Mouse (Mus musculus) cerebellum, adult (tissue): Measurements from ENCODE around the gene Ube2b.

ENCODE experiments used
- ATAC-seq: cut with Nextera tagmentation; 2 replicates; pipeline ENCODE4 v1.9.2; 2017; ENCODE audit warnings: mild to moderate bottlenecking, moderate library complexity, mixed read lengths; ENCODE audit not compliant: insufficient number of reproducible peaks, low FRiP score, low TSS enrichment

Ube2b gene

GRCm38 (mm10) chr11:51968896-51969295 lies 31.7 kb downstream of the Ube2b start:
- no peak for ATAC-seq

- peak; percentile 97 for ATAC-seq
Measured at GRCm38 (mm10) chr11:51967443-51968401, 32.8 kb downstream of the Ube2b start, which contains the start of gene Cdkn2aipnl. Gene Cdkn2aipnl, plus strand, starts transcription at chr11:51967661.

GRCm38 (mm10) chr11:51966651-51967050 lies 33.9 kb downstream of the Ube2b start:
- ATAC-seq: no peak

DNA sequence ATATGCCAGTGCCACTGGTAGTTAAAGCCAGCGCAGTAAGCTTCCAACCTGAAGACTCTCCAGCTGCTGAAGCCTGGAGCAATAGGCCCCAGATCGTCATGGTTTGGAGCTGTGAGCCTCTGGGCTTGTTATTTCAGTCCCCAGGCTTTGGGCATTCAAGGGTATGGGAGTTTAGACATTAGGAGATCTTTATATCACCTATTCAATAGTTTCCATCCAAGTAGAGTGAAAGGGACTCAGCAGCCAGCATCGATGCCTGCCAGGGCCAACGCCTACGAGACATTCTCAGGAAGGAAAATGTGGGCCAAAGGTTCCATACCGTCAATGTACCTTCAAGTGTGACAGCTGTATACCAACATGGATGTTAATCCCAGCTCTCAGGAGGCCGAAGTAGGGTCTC lies 38.3 kb downstream of the Ube2b start:
- ATAC-seq: no peak

GRCm38 (mm10) chr11:51961761-51962160 lies 38.8 kb downstream of the Ube2b start:
- ATAC-seq: no peak

DNA sequence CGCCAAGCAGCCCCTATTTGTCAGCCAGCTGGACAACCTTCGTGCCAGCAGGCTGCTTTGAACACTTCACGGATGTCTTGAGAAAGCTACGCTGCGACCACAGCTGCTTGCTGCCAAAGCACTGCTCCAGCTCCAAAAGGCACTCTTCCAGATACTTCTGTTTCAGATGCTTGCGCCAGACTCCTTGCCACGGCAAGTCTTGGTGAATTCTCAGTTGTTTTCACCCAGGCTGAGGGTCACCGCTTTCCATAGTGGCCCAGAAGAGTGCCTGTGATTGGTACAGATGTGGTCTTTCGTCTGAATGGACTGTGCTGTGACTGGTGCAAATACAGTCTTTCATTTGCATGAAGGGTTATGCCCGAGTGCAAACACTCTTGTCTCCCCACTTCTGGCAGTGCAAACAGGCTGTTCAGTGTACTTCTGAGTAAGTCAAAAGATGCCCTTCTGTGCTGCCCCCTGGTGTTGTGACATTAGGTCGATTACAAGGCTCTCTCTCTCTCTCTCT lies 39.5 kb downstream of the Ube2b start:
- ATAC-seq: no peak

DNA sequence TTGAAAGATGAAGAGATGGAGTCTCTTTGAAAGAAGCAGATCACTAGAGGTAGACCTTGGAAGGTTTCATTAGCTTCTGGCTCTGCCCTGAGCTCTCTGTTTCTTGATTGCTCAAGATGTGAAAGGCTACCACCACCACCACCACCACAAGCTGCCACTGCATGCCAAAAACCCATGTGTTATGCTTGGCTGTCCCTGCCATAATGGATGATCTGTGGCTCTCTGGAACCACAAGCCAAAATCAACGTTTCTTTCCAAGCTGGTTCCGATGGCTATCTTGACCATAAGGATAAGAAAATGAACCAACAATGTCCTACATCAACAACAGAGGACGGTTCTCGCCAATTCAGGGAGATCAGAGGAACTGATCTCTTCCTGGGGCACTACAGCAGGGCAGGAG lies 40.5 kb downstream of the Ube2b start:
- no peak for ATAC-seq

DNA sequence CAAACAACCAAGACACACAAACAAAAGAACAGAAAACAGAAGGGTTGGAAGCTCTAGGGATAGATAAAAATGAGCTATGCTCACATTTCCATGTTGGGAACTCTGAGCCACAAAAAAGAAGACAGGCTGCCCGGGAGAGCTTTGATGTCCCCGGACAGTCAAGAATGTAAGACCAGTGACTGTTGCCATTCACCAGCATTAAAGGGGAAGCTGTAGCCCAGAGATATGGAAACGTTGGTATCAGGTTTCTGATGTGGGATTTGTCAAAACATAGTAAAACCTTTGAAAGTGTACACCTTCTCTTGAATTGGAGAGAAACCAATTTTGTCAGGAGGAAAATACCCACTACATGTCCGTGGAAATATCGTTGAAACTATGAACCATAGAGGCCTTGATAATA lies 41.1 kb downstream of the Ube2b start:
- ATAC-seq: no peak

GRCm38 (mm10) chr11:51957760-51958159 lies 42.8 kb downstream of the Ube2b start:
- no peak for ATAC-seq

DNA sequence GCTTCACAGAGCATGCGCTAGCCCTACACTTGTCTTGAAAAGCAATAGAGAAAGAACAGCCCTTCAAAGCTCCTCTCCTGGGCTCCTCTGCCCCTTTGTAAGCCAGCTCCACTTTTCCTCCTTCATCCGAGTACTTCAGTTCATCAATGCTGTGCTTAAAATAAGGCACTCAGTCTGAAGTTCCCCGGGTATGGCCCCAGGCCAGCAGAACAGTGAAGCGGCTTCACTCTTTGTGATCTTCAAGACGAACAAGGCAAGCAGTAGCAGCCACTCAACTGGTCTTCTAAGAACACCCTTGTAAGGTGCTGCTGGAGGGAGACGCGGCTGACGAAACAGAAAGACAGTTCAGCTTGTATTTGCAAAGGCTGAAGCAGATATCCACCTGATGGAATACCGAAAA lies 44.5 kb downstream of the Ube2b start:
- no peak for ATAC-seq

DNA sequence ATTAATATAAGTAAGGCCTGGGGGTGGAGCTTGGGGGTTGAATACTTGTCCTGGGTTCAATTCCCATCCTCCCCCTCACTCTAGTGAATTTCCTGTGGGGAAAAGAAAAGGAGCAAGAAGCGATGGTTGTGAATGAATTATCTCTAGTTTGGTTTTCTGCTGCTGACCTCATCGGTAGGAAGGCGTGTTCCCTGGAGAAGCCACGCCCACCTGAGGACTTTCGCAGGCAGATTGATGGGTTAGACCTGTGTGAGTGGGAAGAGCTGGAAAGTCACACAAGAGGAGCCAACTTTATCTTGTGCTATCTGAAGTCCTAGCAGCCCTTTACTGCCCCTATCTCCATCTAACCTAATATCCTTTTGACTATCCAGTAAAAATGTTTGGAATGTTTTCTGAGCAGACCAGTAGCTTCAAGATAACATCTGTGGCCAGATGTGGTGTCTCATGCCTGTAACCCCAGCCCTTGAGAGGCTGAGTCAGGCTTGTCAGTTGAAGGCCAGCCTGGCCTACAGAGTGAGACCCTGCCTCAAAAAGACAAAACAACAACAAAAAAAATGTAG lies 48.6 kb downstream of the Ube2b start:
- no peak for ATAC-seq

DNA sequence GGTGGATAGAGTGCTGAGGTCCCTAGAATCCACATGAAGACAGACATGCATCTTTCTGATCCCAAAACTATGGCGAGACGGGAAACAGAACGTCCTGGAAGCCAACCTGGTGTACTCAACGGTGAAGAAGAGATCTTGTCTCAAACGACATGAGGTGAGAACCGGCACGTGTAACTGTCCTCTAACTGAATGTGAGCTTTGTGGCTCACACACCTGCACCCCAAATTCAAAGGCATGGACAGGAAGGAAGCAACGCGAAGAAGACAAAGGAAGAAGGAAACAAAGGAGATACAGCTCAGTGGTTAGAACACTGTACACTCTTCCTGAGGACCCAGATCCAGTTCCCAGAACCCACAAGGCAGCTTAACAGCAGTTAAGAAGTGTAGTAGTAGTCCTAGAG lies 50.6 kb downstream of the Ube2b start:
- no peak for ATAC-seq

GRCm38 (mm10) chr11:51949155-51949840 lies 51.3 kb downstream of the Ube2b start:
- ATAC-seq: no peak

GRCm38 (mm10) chr11:51946144-51946543 lies 54.4 kb downstream of the Ube2b start:
- no peak for ATAC-seq

DNA sequence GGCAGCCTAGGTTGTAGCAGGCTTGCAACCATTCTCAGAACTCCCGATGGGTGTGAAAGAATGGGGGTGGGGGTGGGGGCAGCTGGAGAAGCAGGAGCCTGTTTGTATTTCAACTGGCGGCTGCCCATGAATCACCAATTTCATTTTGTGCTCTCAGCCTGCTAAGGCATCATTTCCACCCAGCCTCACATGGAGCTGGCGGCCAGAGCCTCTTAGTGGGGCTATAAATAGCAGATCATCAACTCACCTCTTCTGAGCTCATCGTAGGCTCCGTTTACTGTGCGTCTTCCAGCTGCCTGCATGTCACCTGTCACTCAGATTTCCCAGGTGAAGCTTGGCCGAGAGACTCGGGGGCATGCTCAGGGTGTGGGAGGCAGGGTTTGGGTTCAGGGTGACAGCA lies 55.0 kb downstream of the Ube2b start:
- 0 out of 2 replicates have a peak, but pooled peaks have one; percentile 10 for ATAC-seq

DNA sequence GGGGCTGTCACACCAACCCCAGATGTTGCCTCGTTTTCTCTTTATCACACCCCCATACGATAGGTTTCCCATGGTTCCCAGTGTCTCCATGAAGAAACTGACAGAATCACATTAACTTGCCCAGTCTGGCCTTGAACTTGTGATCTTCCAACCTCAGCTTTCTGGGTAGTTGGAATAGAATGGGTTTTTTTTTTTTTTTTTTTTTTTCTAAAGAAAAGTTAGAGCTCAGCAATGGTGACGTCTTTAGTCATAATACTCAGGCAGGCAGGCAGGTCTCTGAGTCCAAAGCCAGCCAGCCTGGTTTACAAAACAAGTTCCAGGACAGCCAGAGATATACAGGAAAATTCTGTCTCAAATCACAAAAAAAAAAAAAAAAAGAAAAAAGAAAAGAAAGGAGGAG lies 56.3 kb downstream of the Ube2b start:
- no peak for ATAC-seq

- no peak for ATAC-seq
Measured at GRCm38 (mm10) chr11:51943500-51943841, 57.1 kb downstream of the Ube2b start.

DNA sequence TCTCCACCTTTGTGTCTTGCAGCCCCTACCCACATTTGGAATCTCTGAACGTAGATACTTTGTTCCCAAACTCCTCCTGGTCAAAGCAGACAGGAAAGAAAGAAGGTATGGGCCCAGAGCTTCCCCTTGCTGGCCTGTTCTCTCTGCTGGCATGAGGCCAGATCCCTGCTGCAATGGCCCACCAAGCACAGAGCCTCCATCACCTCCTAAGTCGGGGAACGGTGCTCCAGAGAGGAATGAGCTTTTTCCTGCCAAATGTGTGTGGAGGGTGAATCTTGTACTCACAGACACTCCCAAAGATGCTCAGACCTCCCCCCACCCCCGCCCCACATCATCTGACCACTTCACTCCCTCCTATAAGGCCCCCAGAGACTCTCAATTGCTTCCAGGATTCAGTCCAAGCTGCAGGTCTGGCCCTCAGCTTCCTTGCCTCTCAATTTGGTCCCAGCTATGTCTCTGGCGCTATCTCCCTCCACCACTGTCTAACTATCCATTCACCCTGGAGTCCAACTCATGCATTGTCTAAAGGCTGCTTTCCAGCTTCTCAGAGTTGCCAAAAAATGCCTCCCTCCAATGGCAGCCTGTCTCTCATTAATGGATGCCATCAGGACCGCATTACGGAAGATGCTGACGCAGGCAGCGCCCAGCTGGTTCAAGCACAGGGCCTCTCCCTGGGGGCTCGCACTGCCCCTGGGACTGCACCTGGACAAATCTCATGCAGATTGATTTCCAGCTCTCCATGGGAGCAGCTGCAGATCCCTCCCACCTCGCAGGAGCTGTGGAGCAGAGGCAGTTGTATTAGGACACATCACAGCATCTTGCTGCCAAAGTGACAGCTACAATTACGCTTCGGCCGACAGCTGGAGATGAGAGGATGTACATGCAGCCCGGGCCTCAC lies 57.7 kb downstream of the Ube2b start:
- ATAC-seq: no peak

- ATAC-seq: no peak
Measured at GRCm38 (mm10) chr11:51940511-51940955, 60.0 kb downstream of the Ube2b start.

DNA sequence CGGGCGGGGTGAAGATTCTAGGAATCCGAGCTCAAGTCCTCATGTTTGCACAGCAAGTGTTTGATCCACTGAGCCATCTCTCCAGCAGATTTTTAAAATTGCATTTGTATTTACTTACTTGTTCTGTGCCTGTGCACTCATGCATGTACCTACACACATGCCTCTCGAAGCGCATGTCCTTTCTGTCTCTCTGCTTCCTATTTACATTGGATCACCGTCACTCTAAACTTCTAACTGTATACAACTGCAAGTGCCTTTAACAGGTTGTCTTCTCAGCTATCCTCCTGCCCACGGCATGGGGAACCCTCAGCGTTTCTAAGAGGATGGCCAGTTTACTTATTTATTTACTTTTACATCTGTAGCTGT lies 61.0 kb downstream of the Ube2b start:
- no peak for ATAC-seq
